Mouse (Mus musculus): Measurements from ENCODE around the gene Gfi1b. TPM values are rescaled to one million over a fixed set of nuclear protein-coding genes. Genes with fewer than 3 reads are reported as not detected.

Gene Gfi1b
- total RNA-seq, 2 experiments from 2014 or later, result not detected

GRCm38 (mm10) chr2:28624870-28625269 lies 3.1 kb upstream of the Gfi1b start:
- no peak for DNase-seq (ENCODE audit: extremely low spot score in 1 of 2, low spot score in 1 of 2)

GRCm38 (mm10) chr2:28622521-28623124 lies 841 bp upstream of the Gfi1b start:
- DNase-seq (ENCODE audit: extremely low spot score in 1 of 2, low spot score in 1 of 2), result peak; percentile 14 to 16

DNA sequence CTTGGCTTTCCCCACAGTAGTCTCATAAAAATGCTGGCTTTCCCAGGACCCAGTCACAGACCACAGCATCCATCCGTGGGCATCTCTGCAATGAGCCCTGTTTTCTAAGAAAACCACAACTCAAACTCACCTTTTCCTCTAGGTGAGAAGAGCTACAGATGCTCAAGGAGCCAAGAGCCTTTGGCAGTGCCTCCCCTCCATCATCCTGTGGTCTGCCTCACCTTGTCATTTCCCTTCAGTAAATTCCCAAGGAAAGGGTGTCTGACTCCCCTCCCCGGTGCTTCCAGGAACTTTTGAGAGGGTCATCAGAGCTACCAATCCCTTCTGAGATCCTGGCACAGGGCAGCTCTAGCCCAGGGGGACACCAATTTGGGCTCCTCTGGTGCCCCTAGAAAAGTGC lies 671 bp downstream of the Gfi1b start:
- DNase-seq (ENCODE audit: extremely low spot score in 1 of 2, low spot score in 1 of 2), result no peak

- no peak for DNase-seq (ENCODE audit: extremely low spot score in 1 of 2, low spot score in 1 of 2)
Measured at GRCm38 (mm10) chr2:28620522-28620921, 1.3 kb downstream of the Gfi1b start.

GRCm38 (mm10) chr2:28619369-28619768 lies 2.4 kb downstream of the Gfi1b start:
- DNase-seq (ENCODE audit: extremely low spot score in 1 of 2, low spot score in 1 of 2), result no peak

GRCm38 (mm10) chr2:28618777-28619336 lies 2.9 kb downstream of the Gfi1b start:
- no peak for DNase-seq (ENCODE audit: extremely low spot score in 1 of 2, low spot score in 1 of 2)

GRCm38 (mm10) chr2:28617498-28618486 lies 4.0 kb downstream of the Gfi1b start:
- no peak for DNase-seq (ENCODE audit: extremely low spot score in 1 of 2, low spot score in 1 of 2)

DNA sequence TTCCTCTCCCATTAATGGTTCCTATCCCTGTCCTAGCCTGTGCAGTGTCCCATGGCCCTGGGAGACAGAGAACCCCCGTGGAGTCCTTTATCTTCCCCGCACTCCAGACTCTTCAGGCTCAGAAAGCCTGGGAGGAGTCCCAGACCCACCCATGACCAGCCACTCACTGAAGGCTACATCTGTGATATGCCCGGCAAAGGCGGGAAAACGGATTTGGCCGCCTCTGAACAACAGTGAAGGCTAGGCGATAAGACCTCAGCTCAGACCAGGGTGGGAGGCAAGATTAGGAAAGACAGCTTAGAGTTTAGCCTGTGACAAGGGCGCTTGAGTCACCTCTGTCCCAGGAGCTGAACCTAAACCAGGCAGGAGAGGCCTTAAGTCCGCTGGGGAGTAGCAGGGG lies 4.9 kb downstream of the Gfi1b start:
- no peak for DNase-seq (ENCODE audit: extremely low spot score in 1 of 2, low spot score in 1 of 2)

- no peak for DNase-seq (ENCODE audit: extremely low spot score in 1 of 2, low spot score in 1 of 2)
Measured at GRCm38 (mm10) chr2:28616358-28616757, 5.4 kb downstream of the Gfi1b start.

- DNase-seq (ENCODE audit: extremely low spot score in 1 of 2, low spot score in 1 of 2), result no peak
Measured at GRCm38 (mm10) chr2:28613599-28613998, 8.2 kb downstream of the Gfi1b start.

GRCm38 (mm10) chr2:28612436-28613063 lies 9.2 kb downstream of the Gfi1b start:
- DNase-seq (ENCODE audit: extremely low spot score in 1 of 2, low spot score in 1 of 2), result no peak

- no peak for DNase-seq (ENCODE audit: extremely low spot score in 1 of 2, low spot score in 1 of 2)
Measured at GRCm38 (mm10) chr2:28611407-28611787, 10.4 kb downstream of the Gfi1b start.

DNA sequence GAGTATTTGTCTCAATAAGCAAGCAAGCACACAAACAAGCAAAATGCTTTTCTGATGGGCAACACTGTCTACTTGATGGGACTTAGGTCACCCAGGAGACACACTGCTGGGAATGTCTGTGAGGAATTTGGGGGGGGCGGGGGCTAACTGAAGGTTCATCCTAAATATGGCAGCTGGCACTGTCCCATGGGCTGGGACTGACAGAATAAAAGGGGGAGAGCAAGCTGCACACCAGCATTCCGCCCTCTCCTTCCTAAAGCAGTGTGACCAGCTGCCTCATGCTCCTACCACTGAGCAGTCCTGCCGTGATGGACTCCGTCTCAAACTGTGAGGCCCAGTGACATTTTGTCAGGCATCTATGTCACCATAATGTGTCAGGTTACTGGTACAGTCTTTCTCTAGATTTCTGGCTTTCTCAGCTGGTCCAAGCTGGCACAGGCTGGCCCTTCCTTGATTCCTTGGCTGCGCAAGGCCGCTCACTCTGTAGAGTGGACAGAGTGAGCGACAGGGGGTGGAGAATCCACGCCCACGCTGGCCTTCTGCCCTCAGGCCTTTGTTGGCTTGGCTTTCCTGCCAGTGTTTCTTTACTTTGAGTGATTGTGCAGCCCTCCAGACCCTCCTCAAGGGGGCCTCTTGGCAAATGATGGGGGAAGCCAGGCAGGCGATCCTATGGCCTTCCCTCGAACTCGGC lies 10.9 kb downstream of the Gfi1b start:
- DNase-seq (ENCODE audit: extremely low spot score in 1 of 2, low spot score in 1 of 2), result no peak

DNA sequence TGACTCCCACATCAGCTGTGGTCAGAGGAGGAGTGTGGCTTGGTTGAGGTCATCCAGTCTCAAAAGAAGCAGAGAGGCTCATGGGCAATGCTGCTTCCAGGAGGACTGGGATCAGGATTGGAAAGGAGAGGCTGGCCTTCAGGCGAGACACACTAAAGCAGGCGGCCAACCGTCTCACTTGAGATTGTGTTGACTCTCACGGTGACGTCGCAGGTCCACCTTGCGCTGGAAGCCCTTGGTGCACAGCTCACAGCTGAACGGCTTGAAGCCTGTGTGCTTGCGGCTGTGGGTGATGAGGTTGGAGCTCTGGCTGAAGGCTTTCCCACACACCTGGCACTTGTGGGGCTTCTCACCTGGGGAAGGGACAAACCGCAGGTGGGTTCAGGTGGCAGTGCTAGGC lies 11.9 kb downstream of the Gfi1b start:
- no peak for DNase-seq (ENCODE audit: extremely low spot score in 1 of 2, low spot score in 1 of 2)

DNA sequence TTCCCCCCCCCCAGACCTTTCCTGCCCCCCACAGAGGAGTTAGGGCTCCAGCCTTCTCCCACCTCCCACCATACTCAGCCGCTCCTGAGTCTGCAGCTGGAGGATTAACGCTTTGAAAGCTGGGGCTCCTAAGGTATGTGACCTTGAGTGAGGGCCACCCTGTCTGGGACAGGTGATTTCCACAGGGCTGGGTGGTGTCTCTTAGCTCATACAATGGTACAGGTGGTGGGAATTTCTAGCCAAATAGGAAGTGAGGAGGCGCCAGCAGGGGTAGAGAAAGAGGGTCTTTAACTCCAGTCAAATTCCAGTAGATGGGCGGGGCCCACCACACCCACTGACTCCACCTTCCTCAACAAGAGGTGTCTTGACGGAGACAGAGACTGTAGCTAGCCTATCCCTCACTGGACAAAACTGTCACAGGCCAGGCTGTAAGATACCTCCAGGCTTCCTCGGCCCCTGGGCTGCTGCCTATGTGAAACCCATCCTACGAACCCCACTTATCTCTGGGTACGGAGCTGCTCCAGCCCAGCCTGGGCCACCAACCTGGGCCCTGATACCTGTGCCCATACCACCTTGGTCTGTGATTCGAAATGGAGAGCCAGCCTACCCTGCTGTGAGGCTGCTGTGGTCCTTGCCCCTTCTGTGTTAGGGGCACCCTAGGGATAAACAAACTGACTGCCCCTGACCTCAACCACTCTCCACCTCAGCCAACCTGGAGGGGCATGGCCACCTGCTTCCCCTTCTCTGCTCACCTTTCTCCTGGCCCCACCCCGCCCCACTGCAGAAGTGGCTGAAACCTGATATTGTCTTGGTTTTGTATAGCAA lies 14.2 kb downstream of the Gfi1b start:
- DNase-seq (ENCODE audit: extremely low spot score in 1 of 2, low spot score in 1 of 2), result no peak

- DNase-seq (ENCODE audit: extremely low spot score in 1 of 2, low spot score in 1 of 2), result no peak
Measured at GRCm38 (mm10) chr2:28606601-28607340, 15.0 kb downstream of the Gfi1b start.

GRCm38 (mm10) chr2:28605789-28606541 lies 15.8 kb downstream of the Gfi1b start:
- DNase-seq (ENCODE audit: extremely low spot score in 1 of 2, low spot score in 1 of 2), result no peak

- DNase-seq (ENCODE audit: extremely low spot score in 1 of 2, low spot score in 1 of 2), result no peak
Measured at GRCm38 (mm10) chr2:28603542-28603941, 18.2 kb downstream of the Gfi1b start.
